Mouse (Mus musculus) pancreas, adult 10 weeks (tissue): ENCODE measurements around the gene Cys1. TPM values are rescaled to one million over a fixed set of nuclear protein-coding genes. Genes with fewer than 3 reads are reported as not detected.

Experiments
- polyA plus RNA-seq: library from polyadenylated mRNA; stranded (reverse); fragments of 350-450 nt; fragmentation: Illumina TruSeq; extraction: RNeasy Lipid Tissue Mini Kit (QIAGEN cat#74804); gene quantifications from one replicate; pipeline ENCODE4 v1.2.3, GENCODE M21; 2015; ENCODE audit warnings: low read depth, low replicate concordance; ENCODE audit not compliant: insufficient read depth

The Cys1 gene
- polyA plus RNA-seq = 6.5 TPM

GRCm38 (mm10) chr12:24681286-24682023 is at the start of gene Cys1:
Gene Cys1, minus strand, starts transcription at chr12:24681813.

GRCm38 (mm10) chr12:24707954-24708823 is 26.6 kb upstream of the Cys1 start, which contains the start of gene Rrm2:
Gene Rrm2, plus strand, starts transcription at chr12:24708241.

GRCm38 (mm10) chr12:24651063-24651557 is 30.5 kb downstream of the Cys1 start, which contains the start of gene Klf11:
Gene Klf11, plus strand, starts transcription at chr12:24651274.

Other genes starting within 250 kb of the Cys1 start
- 2.9 TPM for gene Taf1b, start 183.5 kb downstream of the Cys1 start, polyA plus RNA-seq
- 1.3 TPM for gene Grhl1, start 109.5 kb downstream of the Cys1 start, polyA plus RNA-seq
- 3.5 TPM for gene Klf11, start 30.5 kb downstream of the Cys1 start, polyA plus RNA-seq
- gene Rrm2, start 26.4 kb upstream of the Cys1 start, polyA plus RNA-seq = 2.7 TPM
- gene Mboat2, start 149.1 kb upstream of the Cys1 start, polyA plus RNA-seq = 1.2 TPM